Mouse (Mus musculus) spleen, postnatal 10 days (tissue): Measurements from ENCODE around the gene Amz1.

Source experiments
- DNase-seq, 2 experiments: peaks; one replicate each; pipeline ENCODE4 v3.0.0; 2021 to 2022; ENCODE audit warnings: low spot score in 2 of 2

Amz1 gene

GRCm38 (mm10) chr5:140766566-140766965, 42.6 kb downstream of the Amz1 start:
- no peak for DNase-seq

- peak in 1 of 2 experiments; percentile 56 for DNase-seq
Observed at GRCm38 (mm10) chr5:140767704-140768141, 43.8 kb downstream of the Amz1 start.

GRCm38 (mm10) chr5:140768333-140768732, 44.4 kb downstream of the Amz1 start:
- DNase-seq, result no peak

- DNase-seq, result peak in 1 of 2 experiments; percentile 22
Observed at GRCm38 (mm10) chr5:140771612-140772011, 47.7 kb downstream of the Amz1 start.

- no peak for DNase-seq
Observed at GRCm38 (mm10) chr5:140772158-140772557, 48.2 kb downstream of the Amz1 start.

GRCm38 (mm10) chr5:140775111-140775510, 51.2 kb downstream of the Amz1 start:
- no peak for DNase-seq

GRCm38 (mm10) chr5:140776968-140777367, 53.0 kb downstream of the Amz1 start:
- no peak for DNase-seq

- DNase-seq, result no peak
Observed at GRCm38 (mm10) chr5:140781122-140781521, 57.2 kb downstream of the Amz1 start.

GRCm38 (mm10) chr5:140781886-140782572, 58.1 kb downstream of the Amz1 start:
- no peak for DNase-seq

- no peak for DNase-seq
Observed at GRCm38 (mm10) chr5:140783577-140783976, 59.6 kb downstream of the Amz1 start.

- no peak for DNase-seq
Observed at GRCm38 (mm10) chr5:140784288-140784687, 60.4 kb downstream of the Amz1 start.

- DNase-seq, result no peak
Observed at GRCm38 (mm10) chr5:140785240-140785872, 61.4 kb downstream of the Amz1 start.

- DNase-seq, result no peak
Observed at GRCm38 (mm10) chr5:140789561-140789960, 65.6 kb downstream of the Amz1 start.

- no peak for DNase-seq
Observed at GRCm38 (mm10) chr5:140790392-140790791, 66.5 kb downstream of the Amz1 start.

GRCm38 (mm10) chr5:140790937-140791877, 67.3 kb downstream of the Amz1 start:
- peak in 1 of 2 experiments; percentile 34 for DNase-seq

GRCm38 (mm10) chr5:140792233-140792632, 68.3 kb downstream of the Amz1 start:
- DNase-seq, result no peak

- DNase-seq, result no peak
Observed at GRCm38 (mm10) chr5:140794753-140795152, 70.8 kb downstream of the Amz1 start.

GRCm38 (mm10) chr5:140795176-140795575, 71.2 kb downstream of the Amz1 start:
- no peak for DNase-seq

GRCm38 (mm10) chr5:140796051-140796450, 72.1 kb downstream of the Amz1 start:
- no peak for DNase-seq

- peak in 1 of 2 experiments; percentile 29 for DNase-seq
Observed at GRCm38 (mm10) chr5:140798158-140798557, 74.2 kb downstream of the Amz1 start.

- DNase-seq, result no peak
Observed at GRCm38 (mm10) chr5:140798775-140799174, 74.8 kb downstream of the Amz1 start.

GRCm38 (mm10) chr5:140799190-140799589, 75.3 kb downstream of the Amz1 start:
- DNase-seq, result no peak
